Mouse (Mus musculus) lung, embryonic 16.5 days (tissue): Measurements from ENCODE around the gene Otud4. TPM values are rescaled to one million over a fixed set of nuclear protein-coding genes. Genes with fewer than 3 reads are reported as not detected.

Source experiments
- ATAC-seq: fragments of 200-750 bp; cut with Nextera tagmentation; 2 replicates; pipeline ENCODE4 v1.8.0; 2017; ENCODE audit warnings: low read depth, mild to moderate bottlenecking, moderate library complexity
- H3K27ac ChIP-seq: fragments of 300-500 bp; sonication (generic); 2 replicates; pipeline ENCODE4 v1.5.1; 2014; ENCODE audit warnings: mild to moderate bottlenecking, control low read depth, low read length
- H3K27me3 ChIP-seq: fragments of 300-500 bp; sonication (generic); 2 replicates; pipeline ENCODE4 v1.6.1; 2014; ENCODE audit warnings: low read depth, low read length, mixed read lengths; ENCODE audit not compliant: control insufficient read depth, insufficient read depth
- H3K36me3 ChIP-seq: fragments of 300-500 bp; sonication (generic); 2 replicates; pipeline ENCODE4 v1.6.1; 2014; ENCODE audit warnings: low read length; ENCODE audit not compliant: control insufficient read depth, insufficient read depth
- H3K4me1 ChIP-seq: fragments of 300-500 bp; sonication (generic); replicated peaks from 2 replicates; pipeline ENCODE4 v1.6.1; 2014; ENCODE audit warnings: low read length, mixed read lengths; ENCODE audit not compliant: control insufficient read depth, insufficient read depth
- H3K4me2 ChIP-seq: fragments of 300-500 bp; sonication (generic); 2 replicates; pipeline ENCODE4 v1.6.1; 2014; ENCODE audit warnings: low read depth, low read length, control low read depth
- H3K4me3 ChIP-seq: fragments of 300-500 bp; sonication (generic); 2 replicates; pipeline ENCODE4 v1.5.1; 2014; ENCODE audit warnings: mild to moderate bottlenecking, low read length, control low read depth
- H3K9ac ChIP-seq: fragments of 300-500 bp; sonication (generic); 2 replicates; pipeline ENCODE4 v1.6.1; 2014; ENCODE audit warnings: low read length, control low read depth
- H3K9me3 ChIP-seq: fragments of 300-500 bp; sonication (generic); 2 replicates; pipeline ENCODE4 v1.6.1; 2016; ENCODE audit warnings: low read length; ENCODE audit not compliant: control insufficient read depth
- WGBS: fragments of 180-500 bp; shearing (Covaris S2); extraction: QIAGEN DNeasy Blood & Tissue Kit; methylation state at CpG from one replicate; pipeline ENCODE4 v1.1.7; 2014; 5-methylcytosine and 5-hydroxymethylcytosine counted together
- polyA plus RNA-seq: library from polyadenylated mRNA; unstranded; fragments of >200 nt; fragmentation: Nextera tagmentation; extraction: Ambion mirVana; gene quantifications from 2 replicates; pipeline ENCODE4 v1.2.1, GENCODE M21; 2015

The Otud4 gene
- polyA plus RNA-seq, 1 experiment from 2014 or later = 13.4 TPM

DNA sequence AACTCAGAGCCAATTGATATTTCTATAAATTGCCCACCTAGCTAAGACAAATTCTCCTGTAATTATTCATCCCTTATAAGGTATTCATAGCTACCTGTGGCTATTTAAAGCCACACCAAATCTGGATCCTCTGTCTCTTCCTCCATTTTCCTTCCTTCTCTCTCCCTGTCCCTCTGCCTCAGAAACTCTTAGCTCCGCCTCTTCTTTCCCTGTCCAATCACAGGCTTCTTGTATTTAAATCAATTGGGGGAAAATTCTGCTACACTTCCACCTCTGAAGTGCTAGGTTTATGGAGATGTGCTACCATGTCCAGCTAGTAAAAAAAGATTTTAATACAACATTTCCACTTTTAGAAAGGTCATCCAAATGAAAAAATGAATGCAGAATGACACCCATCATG, 3.9 kb upstream of the Otud4 start:
- H3K9me3 ChIP-seq = 0 out of 2 replicates have a peak, but pooled peaks cover 3% of the 10 kb centered on the region
- no peak overlapping the region for H3K4me2 ChIP-seq
- WGBS = 90% methylated on average over 1 of the region's 1 CpGs
- no peak overlapping the region for H3K27ac ChIP-seq
- no peak for ATAC-seq
- H3K4me1 ChIP-seq = 0 out of 2 replicates have a peak, but pooled peaks cover 2% of the 10 kb centered on the region
- no peak overlapping the region for H3K9ac ChIP-seq
- no peaks in the 10 kb centered on the region for H3K27me3 ChIP-seq
- H3K36me3 ChIP-seq = no peaks in the 10 kb centered on the region
- H3K4me3 ChIP-seq = no peak overlapping the region

DNA sequence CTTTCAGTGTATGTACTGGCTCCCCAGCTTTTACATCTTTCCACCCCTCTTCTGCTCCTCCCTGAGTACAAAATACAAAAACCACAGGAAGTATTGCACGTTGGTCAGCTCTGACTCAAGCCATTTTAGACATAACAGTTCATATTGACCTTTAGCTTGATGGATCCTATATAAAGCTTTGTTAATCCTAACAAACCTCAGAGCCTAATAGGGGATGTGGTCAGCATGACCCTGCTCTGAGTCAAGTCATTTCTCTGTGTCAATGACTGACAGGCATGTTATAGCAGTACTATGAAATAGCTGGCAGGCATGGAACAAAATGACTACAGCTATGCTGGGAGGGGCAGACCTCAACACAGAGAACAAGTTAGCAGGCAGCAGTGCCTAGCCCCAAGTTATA, 3.3 kb upstream of the Otud4 start:
- Histone ChIP-seq H3K9ac (no peak overlapping the region), H3K27ac (no peak overlapping the region), H3K9me3 (0 out of 2 replicates have a peak, but pooled peaks cover 3% of the 10 kb centered on the region), H3K27me3 (no peaks in the 10 kb centered on the region), H3K4me1 (peaks cover 6% of the 10 kb centered on the region), H3K4me2 (no peak overlapping the region), H3K36me3 (no peaks in the 10 kb centered on the region), H3K4me3 (no peak overlapping the region)
- no peak for ATAC-seq
- 48% methylated on average over 1 of the region's 1 CpGs for WGBS

DNA sequence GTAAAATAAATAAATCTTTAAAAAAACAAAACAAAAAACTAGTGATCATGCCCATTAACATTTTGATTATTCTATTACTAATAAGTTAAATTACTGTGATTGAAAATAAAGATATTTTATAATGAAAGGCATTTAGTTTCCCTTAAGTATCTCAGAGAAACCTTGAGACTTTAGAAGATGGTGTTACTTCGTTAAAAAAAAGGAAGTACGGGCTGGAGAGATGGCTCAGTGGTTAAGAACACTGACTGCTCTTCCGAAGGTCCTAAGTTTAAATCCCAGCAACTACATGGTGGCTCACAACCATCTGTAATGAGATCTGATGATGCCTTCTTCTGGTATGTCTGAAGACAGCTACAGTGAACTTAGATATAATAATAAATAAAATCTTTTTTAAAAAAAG, 2.2 kb upstream of the Otud4 start:
- WGBS = 82% methylated on average over 3 of the region's 3 CpGs
- no peak overlapping the region for H3K4me2 ChIP-seq
- H3K27me3 ChIP-seq = no peaks in the 10 kb centered on the region
- H3K27ac ChIP-seq = no peak overlapping the region
- 0 out of 2 replicates have a peak, but pooled peaks cover 3% of the 10 kb centered on the region for H3K9me3 ChIP-seq
- no peak overlapping the region for H3K4me3 ChIP-seq
- peaks cover 16% of the 10 kb centered on the region for H3K4me1 ChIP-seq
- no peak for ATAC-seq
- no peaks in the 10 kb centered on the region for H3K36me3 ChIP-seq
- H3K9ac ChIP-seq = no peak overlapping the region

DNA sequence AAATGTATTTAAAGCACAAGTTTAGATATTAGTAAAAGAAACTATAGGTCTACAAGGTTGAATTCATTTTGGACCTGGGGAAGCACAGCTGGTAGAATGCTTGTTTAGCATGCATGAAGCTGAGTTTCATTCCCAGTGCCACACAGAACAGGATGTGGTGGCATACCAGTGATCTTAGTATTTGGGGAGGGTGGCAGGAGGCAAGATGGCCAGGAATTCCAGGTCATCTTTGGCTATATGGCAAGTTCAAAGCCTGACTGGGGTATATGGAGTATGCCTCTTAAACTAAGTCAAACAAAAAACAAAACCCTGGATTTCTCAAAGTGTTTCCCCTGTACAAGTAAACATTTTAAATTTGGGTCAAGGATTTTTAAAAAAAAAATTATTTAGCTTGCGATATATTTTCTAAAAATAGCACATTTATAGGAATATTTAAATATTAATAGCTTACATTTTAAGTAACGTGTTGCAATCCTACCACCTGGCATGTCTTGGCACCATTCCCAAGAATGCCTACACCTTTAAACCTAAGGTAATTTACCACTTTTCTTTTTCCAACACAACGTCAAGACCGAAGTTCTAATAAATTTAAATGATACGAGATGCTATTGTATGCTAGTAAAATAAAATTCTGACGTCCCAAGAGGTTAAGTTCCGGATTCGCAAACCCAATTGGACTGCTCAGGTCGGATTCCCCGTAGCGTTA, 1.3 kb upstream of the Otud4 start:
- Histone ChIP-seq H3K27ac (peak overlapping the region; percentile 86), H3K4me1 (peaks cover 21% of the 10 kb centered on the region), H3K36me3 (no peaks in the 10 kb centered on the region), H3K4me3 (peak overlapping the region; percentile 95), H3K27me3 (no peaks in the 10 kb centered on the region), H3K9me3 (0 out of 2 replicates have a peak, but pooled peaks cover 3% of the 10 kb centered on the region), H3K4me2 (peak overlapping the region; percentile 75), H3K9ac (peak overlapping the region; percentile 73)
- WGBS = 3% methylated on average over 11 of the region's 11 CpGs
- no peak for ATAC-seq

DNA sequence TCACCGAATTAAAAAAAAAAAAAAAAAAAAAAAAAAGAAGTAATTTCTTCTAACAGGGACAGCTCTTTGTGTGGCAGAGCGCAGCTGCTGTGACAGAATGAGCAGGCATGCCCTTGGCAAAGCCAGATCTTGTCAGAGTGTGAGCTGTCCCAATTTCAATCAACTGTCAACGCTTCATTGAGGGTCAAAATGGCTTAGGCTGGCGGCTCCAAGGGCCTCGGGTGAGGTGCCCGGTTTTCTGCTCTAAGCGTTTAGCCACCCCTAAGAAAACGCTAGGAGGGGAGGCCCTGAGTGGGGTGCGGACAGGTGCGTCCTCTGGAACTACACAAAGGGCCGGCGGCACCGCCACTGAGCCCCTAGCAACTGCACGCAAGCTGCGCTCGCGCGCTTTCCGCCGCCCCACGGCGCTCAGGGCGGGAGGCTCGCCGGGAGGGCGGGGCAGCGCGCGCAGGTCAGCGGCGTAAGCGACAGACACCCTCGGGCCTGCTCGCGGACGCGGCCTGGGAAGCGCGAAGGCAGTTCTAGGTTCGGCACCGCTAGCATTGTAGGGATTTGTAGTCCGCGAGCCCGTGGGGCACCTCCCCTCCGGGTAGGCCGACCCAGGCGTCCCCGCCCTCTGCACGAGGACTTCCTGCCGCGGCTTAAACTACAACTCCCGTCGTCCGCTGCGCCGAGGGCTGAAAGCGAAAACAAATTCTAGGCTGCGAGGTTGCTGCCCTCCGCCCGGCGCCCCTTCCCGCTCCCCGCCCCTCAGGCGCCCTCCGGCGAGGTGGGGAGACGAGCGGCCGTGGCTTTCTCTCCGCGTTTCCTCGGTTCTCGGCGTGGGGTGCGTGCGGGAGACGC, 490 bp upstream of the Otud4 start:
- peak; percentile 99 for ATAC-seq
- Histone ChIP-seq H3K4me1 (peaks cover 24% of the 10 kb centered on the region), H3K4me2 (peak overlapping the region; percentile 75), H3K9me3 (0 out of 2 replicates have a peak, but pooled peaks cover 3% of the 10 kb centered on the region), H3K4me3 (peak overlapping the region; percentile 95), H3K27me3 (no peaks in the 10 kb centered on the region), H3K9ac (peak overlapping the region; percentile 89), H3K27ac (peak overlapping the region; percentile 98), H3K36me3 (peaks cover 2% of the 10 kb centered on the region)
- WGBS = under 1% methylated on average over 76 of the region's 77 CpGs

DNA sequence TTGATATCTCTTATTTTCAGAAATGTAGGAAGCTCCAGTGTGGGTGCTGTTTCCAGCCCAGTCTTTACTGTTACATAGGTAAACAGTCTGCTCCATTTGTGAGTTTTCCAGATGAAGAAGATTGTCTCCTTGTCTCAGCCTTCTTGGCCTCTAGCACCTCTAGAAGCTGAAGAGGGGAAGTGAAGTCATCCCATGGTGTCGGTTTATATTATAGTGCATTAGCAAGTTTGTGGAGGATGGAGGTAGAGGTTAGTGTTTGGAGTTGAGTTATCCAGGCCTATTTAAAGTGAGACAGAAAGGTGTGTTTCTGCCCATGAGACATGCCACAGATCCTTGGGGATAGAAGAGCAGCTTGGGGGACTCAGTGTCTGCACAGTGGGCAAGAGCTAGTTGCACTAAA, 1.7 kb downstream of the Otud4 start:
- Histone ChIP-seq H3K36me3 (peaks cover 7% of the 10 kb centered on the region), H3K27ac (no peak overlapping the region), H3K4me1 (peaks cover 24% of the 10 kb centered on the region), H3K9me3 (no peaks in the 10 kb centered on the region), H3K4me3 (peak overlapping the region; percentile 95), H3K27me3 (no peaks in the 10 kb centered on the region), H3K9ac (peak overlapping the region; percentile 14; the same call in 1 of the 2 replicates), H3K4me2 (peak overlapping the region; percentile 66)
- WGBS = 5% methylated on average over 1 of the region's 1 CpGs
- no peak for ATAC-seq

DNA sequence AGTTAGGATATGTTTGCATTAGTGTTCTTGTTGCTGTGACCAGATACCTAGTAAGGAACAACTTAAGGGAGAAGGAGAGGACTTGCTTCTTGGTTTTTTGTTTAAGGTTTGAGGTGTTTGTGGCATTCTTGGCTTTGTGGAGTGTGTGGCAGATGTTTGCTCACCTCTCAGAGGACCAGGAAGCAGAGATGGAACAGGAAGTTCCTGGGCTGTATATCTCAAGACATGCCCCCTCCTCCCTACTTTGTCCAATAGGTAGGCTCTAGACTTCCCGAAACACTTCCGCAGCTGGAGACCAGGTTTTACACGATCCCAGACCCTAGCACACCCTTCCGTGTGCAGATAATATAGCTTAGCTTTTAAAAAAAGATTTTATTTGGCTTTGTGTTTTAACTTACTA, 10.2 kb downstream of the Otud4 start:
- peaks cover 9% of the 10 kb centered on the region for H3K36me3 ChIP-seq
- H3K4me1 ChIP-seq = no peaks in the 10 kb centered on the region
- no peak for ATAC-seq
- H3K27me3 ChIP-seq = no peaks in the 10 kb centered on the region
- H3K4me3 ChIP-seq = no peak overlapping the region
- H3K27ac ChIP-seq = no peak overlapping the region
- WGBS = 83% methylated on average over 4 of the region's 4 CpGs
- no peak overlapping the region for H3K4me2 ChIP-seq
- H3K9me3 ChIP-seq = no peaks in the 10 kb centered on the region
- H3K9ac ChIP-seq = no peak overlapping the region

DNA sequence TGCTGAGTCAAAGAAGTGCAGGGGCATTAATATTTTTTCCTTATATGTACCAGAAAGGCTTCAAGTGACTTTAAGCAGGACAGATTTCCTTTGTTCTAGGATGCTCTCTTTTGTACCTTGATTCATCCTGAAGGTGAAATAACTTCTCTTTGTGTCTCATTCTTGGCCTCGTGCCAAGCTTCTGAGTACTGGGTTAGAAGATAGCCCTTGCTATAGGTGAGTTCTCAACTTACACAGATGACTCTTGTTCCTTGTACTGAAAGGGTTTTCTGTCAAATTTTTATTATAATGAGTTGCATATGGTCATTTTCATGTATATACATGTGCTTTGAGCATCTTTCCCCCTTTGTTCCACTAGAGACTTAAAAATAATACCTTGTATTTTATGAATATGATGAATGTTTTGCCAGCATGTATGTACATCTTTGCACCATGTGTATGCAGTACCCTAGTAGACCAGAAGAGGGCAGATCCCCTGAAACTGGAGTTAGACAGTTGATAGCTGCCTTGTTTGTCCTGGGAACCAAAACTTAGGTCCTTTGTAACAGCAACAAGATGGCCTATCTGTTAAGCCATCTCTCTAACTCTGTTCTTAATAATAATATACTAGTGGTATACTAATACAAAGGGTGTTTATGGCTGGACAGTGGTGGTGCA, 10.9 kb downstream of the Otud4 start:
- Histone ChIP-seq H3K36me3 (peaks cover 11% of the 10 kb centered on the region), H3K4me2 (no peak overlapping the region), H3K4me1 (no peaks in the 10 kb centered on the region), H3K27ac (no peak overlapping the region), H3K4me3 (no peak overlapping the region), H3K9me3 (no peaks in the 10 kb centered on the region), H3K27me3 (no peaks in the 10 kb centered on the region), H3K9ac (no peak overlapping the region)
- no peak for ATAC-seq
- WGBS = 67% methylated on average over 1 of the region's 1 CpGs

DNA sequence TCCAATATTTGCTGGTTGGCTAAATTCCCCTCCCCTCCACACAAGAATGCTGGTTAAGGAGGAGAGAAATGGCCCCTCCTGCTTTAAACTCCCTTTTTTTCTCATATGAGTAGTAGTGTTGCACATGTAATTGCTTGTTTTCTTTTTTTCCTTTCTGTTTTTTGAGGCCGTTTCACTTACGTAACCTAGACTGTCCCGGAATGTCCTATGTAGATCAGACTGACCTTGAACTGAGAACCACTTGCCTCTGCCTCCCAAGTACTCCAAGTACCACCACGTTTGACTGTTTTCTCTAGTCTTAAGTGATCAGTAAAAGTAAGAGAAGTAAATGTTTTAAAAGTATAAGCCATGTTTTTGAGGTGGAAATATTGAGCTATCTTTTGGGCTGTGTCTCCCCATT, 14.3 kb downstream of the Otud4 start:
- H3K9me3 ChIP-seq = no peaks in the 10 kb centered on the region
- H3K27me3 ChIP-seq = no peaks in the 10 kb centered on the region
- H3K4me1 ChIP-seq = no peaks in the 10 kb centered on the region
- WGBS = 87% methylated on average over 4 of the region's 4 CpGs
- no peak overlapping the region for H3K27ac ChIP-seq
- H3K4me3 ChIP-seq = no peak overlapping the region
- peaks cover 17% of the 10 kb centered on the region for H3K36me3 ChIP-seq
- no peak for ATAC-seq
- no peak overlapping the region for H3K9ac ChIP-seq
- no peak overlapping the region for H3K4me2 ChIP-seq
